Mouse (Mus musculus) ES-E14 (cell line): ENCODE data around the gene Ube2h.

Source experiments
- CHD2 ChIP-seq: IDR thresholded peaks from 2 replicates; pipeline ENCODE4 v1.6.1; 2014; ENCODE audit warnings: mild to moderate bottlenecking, low read depth, low read length, inconsistent platforms
- HCFC1 ChIP-seq: IDR thresholded peaks from 2 replicates; pipeline ENCODE4 v1.6.1; 2012; ENCODE audit warnings: low read length, inconsistent platforms, borderline replicate concordance; ENCODE audit not compliant: insufficient read depth
- MAFK ChIP-seq: IDR thresholded peaks from 2 replicates; pipeline ENCODE4 v1.6.1; 2014; ENCODE audit warnings: mild to moderate bottlenecking, low read depth, low read length, inconsistent platforms; ENCODE audit not compliant: insufficient read depth
- ZC3H11A ChIP-seq: IDR thresholded peaks from 2 replicates; pipeline ENCODE4 v1.6.1; 2012; ENCODE audit warnings: low read depth, mild to moderate bottlenecking, inconsistent platforms, low read length, borderline replicate concordance
- ZNF384 ChIP-seq: IDR thresholded peaks from 2 replicates; pipeline ENCODE4 v1.6.1; 2012; ENCODE audit warnings: low read depth, low read length, inconsistent platforms

DNA sequence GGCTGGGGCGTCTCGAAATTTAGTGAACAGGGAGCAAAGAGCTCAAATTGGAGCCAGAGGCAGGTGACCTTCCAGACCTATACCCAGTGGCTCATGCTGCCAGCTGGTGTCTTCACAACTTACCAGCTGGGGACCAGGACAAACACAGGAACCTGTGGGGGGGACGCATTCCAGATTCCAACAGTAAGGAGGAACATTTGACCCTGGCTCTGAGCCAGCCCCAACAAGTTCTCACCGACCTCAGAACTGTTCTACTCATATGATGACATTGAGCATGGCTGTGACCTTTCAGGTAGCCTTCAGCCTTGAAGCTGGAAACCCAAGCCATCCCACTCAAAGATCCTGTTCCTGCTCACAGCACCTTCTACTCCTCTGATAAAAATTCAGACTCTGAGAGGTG, 120.7 kb downstream of the Ube2h start:
- TF ChIP-seq ZC3H11A (no peak), MAFK (no peak), CHD2 (no peak), HCFC1 (no peak), ZNF384 (no peak)
